Mouse (Mus musculus) forebrain, postnatal 0 days (tissue): ENCODE measurements around the gene Gm5108. TPM values are rescaled to one million over a fixed set of nuclear protein-coding genes. Genes with fewer than 3 reads are reported as not detected.

Source experiments
- ATAC-seq: fragments of 200-750 bp; cut with Nextera tagmentation; 2 replicates; pipeline ENCODE4 v1.8.0; 2017; ENCODE audit warnings: mild to moderate bottlenecking, moderate library complexity
- DNase-seq: peaks from one replicate; pipeline ENCODE4 v3.0.0-alpha.2; 2015
- H3K27ac ChIP-seq: fragments of 300-500 bp; sonication (generic); 2 replicates; pipeline ENCODE4 v1.5.1; 2014; ENCODE audit warnings: low read depth, mild to moderate bottlenecking, antibody characterized with exemption, low read length, moderate library complexity, mixed read lengths
- H3K27me3 ChIP-seq: fragments of 300-500 bp; sonication (generic); 2 replicates; pipeline ENCODE4 v1.6.1; 2014; ENCODE audit warnings: mild to moderate bottlenecking, low read length, mixed read lengths; ENCODE audit not compliant: insufficient read depth
- H3K36me3 ChIP-seq: fragments of 300-500 bp; sonication (generic); 2 replicates; pipeline ENCODE4 v1.6.1; 2014; ENCODE audit warnings: mild to moderate bottlenecking, moderate library complexity; ENCODE audit not compliant: insufficient read depth
- H3K4me1 ChIP-seq: fragments of 300-500 bp; sonication (generic); 2 replicates; pipeline ENCODE4 v1.6.1; 2014; ENCODE audit warnings: antibody characterized with exemption; ENCODE audit not compliant: insufficient read depth
- H3K4me2 ChIP-seq: fragments of 300-500 bp; sonication (generic); 2 replicates; pipeline ENCODE4 v1.6.1; 2014; ENCODE audit warnings: low read depth, mild to moderate bottlenecking, moderate library complexity
- H3K4me3 ChIP-seq: fragments of 300-500 bp; sonication (generic); 2 replicates; pipeline ENCODE4 v1.5.1; 2014; ENCODE audit warnings: low read depth, low read length, mixed read lengths
- H3K9ac ChIP-seq: fragments of 300-500 bp; sonication (generic); 2 replicates; pipeline ENCODE4 v1.6.1; 2014; ENCODE audit warnings: mild to moderate bottlenecking
- H3K9me3 ChIP-seq: fragments of 300-500 bp; sonication (generic); 2 replicates; pipeline ENCODE4 v1.6.1; 2016; ENCODE audit warnings: low read length
- CTCF ChIP-seq: sonication (generic); IDR thresholded peaks from 2 replicates; pipeline ENCODE4 v1.5.1; 2016; ENCODE audit warnings: antibody characterized with exemption, control low read depth, low read depth
- WGBS: fragments of 180-500 bp; shearing (Covaris S2); extraction: QIAGEN DNeasy Blood & Tissue Kit; methylation state at CpG from one replicate; pipeline ENCODE4 v1.1.7; 2014; 5-methylcytosine and 5-hydroxymethylcytosine counted together
- polyA plus RNA-seq: library from polyadenylated mRNA; unstranded; fragments of >200 nt; fragmentation: Nextera tagmentation; extraction: Ambion mirVana; gene quantifications from 2 replicates; pipeline ENCODE4 v1.2.1, GENCODE M21; 2015
- total RNA-seq: library from RNA; depleted of rRNA; stranded (reverse); fragments of >200 nt; gene quantifications from 2 replicates; pipeline ENCODE4 v1.2.3, GENCODE M21; 2014

Gene Gm5108
- total and polyA plus RNA-seq, 2 experiments from 2014 or later: not detected

DNA sequence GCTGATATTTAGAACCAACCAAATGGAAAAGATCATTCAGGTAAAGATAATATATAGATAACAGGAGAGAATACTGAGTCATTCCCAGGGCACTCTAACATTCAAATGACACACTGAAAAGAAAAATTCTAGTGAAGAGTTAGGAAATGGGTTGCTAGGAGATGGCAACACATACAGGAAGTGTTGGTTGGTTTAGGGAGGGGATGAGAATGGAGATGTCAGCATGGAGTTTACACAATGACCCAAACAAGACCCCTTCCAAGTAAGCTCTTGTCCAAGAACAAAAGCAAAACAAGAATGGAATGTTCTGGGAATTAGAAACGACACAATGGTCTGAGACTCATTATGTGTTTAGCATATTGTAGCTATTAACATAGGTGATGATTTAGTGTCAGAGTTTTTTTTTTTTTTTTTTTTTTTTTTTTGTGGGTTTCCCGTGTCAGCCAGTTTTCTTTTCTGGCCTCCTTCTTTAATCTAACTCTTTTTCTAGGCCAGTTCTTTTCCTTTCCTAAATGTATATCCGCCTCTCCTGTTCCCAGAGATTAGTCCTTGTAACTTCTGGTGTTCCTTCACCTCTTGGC is 40.6 kb downstream of the Gm5108 start:
- WGBS: 55% methylated on average over 3 of the region's 3 CpGs
- ATAC-seq (no peak), DNase-seq (no peak)
- H3K9me3 ChIP-seq: no peaks in the 10 kb centered on the region
- no peaks in the 10 kb centered on the region for H3K36me3 ChIP-seq
- no peaks in the 10 kb centered on the region for H3K4me1 ChIP-seq
- no peak overlapping the region for H3K9ac ChIP-seq
- H3K4me3 ChIP-seq: no peak overlapping the region
- H3K27me3 ChIP-seq: no peaks in the 10 kb centered on the region
- no peak overlapping the region for H3K4me2 ChIP-seq
- H3K27ac ChIP-seq: no peak overlapping the region
- no peak for TF ChIP-seq CTCF

DNA sequence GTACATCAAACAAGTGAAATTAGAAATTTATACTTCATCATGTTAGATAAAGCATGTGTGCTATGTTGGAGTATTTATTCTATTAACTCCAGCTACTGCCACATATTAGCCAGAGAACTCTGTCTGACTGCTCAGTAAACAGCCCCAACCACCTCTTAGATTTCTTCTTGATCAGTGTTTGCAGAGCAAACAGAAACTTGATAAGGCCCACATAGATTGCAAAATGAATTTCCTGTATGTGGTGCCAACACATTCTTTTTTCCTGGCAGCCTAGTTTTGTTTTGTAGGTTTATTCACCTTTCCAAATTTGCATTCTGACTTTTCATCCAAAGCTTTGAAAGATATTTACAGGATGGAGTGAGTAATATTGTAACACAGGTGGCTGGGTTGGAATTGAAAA is 49.0 kb downstream of the Gm5108 start:
- Histone ChIP-seq H3K4me3 (no peak overlapping the region), H3K9ac (no peak overlapping the region), H3K36me3 (no peaks in the 10 kb centered on the region), H3K27ac (no peak overlapping the region), H3K4me1 (no peaks in the 10 kb centered on the region), H3K27me3 (no peaks in the 10 kb centered on the region), H3K4me2 (no peak overlapping the region), H3K9me3 (no peaks in the 10 kb centered on the region)
- no peak for TF ChIP-seq CTCF
- no peak for ATAC-seq
- DNase-seq: no peak

DNA sequence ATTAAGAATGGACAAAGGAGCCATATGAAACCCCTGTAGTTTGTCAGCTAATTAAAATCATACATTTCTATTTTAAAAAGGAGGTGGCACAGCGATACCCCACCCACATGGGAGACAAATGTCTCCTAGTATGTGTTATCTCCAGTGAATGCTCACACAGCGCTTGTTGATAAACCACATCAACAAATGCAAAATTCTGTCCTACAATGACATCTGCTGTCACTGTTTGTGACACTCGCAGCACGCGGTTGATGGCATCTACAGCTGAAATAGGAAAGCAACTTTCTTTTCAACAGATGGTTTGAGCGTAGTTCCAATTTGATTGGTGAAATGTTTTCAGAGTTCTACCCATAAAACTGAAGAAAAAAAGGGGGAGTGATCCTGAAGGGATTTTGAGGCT is 61.1 kb downstream of the Gm5108 start:
- WGBS: 66% methylated on average over 6 of the region's 6 CpGs
- peak; percentile 26; the same call in 1 of the 2 replicates for TF ChIP-seq CTCF

DNA sequence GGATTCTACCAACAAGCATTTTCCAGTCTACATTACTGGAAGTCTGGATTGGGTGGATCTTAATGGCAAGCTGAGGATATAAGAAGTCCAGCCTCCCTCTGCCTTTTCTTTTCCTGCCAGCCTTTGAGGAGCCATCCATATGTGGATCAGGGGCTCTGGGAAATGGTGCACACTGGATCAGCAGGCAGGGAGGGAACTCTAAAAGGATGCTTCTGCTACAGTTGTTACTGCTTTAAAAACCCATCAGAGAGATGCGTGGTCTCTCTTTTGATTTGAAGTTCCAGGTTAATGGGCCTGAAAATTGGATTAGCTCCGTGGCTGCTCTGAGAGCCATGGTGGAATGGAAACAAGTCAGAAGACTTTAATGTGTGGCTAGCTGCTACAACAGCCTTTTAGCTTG is 62.4 kb downstream of the Gm5108 start:
- H3K9me3 ChIP-seq: no peaks in the 10 kb centered on the region
- H3K4me1 ChIP-seq: no peaks in the 10 kb centered on the region
- TF ChIP-seq CTCF: no peak
- H3K9ac ChIP-seq: no peak overlapping the region
- no peak overlapping the region for H3K4me3 ChIP-seq
- H3K36me3 ChIP-seq: no peaks in the 10 kb centered on the region
- no peak for DNase-seq
- H3K27me3 ChIP-seq: no peaks in the 10 kb centered on the region; the same call in 1 of the 2 replicates
- no peak overlapping the region for H3K27ac ChIP-seq
- no peak for ATAC-seq
- 14% methylated on average over 2 of the region's 2 CpGs for WGBS
- no peak overlapping the region for H3K4me2 ChIP-seq

More for the DNA sequence above, 61.1 kb downstream of the Gm5108 start:
- peak; percentile 87 for ATAC-seq
- Histone ChIP-seq H3K9me3 (no peaks in the 10 kb centered on the region), H3K4me1 (no peaks in the 10 kb centered on the region), H3K27ac (no peak overlapping the region), H3K4me2 (no peak overlapping the region), H3K4me3 (no peak overlapping the region), H3K9ac (no peak overlapping the region), H3K27me3 (no peaks in the 10 kb centered on the region; the same call in 1 of the 2 replicates), H3K36me3 (no peaks in the 10 kb centered on the region)
- peak; percentile 72 for DNase-seq

DNA sequence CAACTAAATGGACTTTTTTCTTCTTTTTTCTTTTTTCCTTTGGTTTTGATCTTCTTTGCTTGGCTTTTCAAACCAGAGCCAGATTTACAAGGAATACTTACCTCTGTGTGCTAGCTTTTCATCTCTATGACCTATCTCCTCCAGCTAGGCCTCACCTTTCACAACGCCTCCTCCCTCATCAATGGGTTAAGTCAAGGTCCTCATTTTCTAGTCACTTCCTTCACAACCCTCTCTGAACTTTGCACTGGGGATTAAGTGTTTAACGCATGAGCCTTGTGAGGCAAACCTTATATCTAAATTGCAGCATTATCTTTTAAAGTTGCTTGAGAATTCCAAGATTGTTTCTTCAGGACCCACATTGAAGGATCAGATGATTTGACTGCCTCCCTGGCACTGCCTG is 63.0 kb downstream of the Gm5108 start:
- Histone ChIP-seq H3K4me3 (no peak overlapping the region), H3K27me3 (no peaks in the 10 kb centered on the region; the same call in 1 of the 2 replicates), H3K27ac (no peak overlapping the region), H3K9me3 (no peaks in the 10 kb centered on the region), H3K4me2 (no peak overlapping the region), H3K36me3 (no peaks in the 10 kb centered on the region), H3K4me1 (no peaks in the 10 kb centered on the region), H3K9ac (no peak overlapping the region)
- ATAC-seq (no peak), DNase-seq (no peak)
- 75% methylated on average over 2 of the region's 2 CpGs for WGBS
- no peak for TF ChIP-seq CTCF

DNA sequence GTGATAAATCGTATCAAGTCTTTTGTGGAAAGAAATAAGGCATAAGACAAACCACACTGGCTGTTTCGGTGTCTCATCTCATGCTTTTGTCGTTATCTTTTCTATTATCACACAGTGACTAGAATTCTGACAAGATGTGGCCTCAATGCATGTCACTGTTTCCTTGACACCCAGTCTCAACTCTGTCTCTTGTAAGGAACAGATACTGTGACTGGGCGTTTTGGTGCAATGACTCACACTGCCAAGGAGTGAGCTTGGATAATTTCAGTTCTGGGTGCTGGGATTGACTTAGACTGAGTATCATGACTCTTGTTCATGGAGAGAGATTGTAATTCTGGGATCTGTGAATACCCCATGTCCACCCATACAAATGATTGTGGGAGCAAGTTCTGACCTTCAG is 65.6 kb downstream of the Gm5108 start:
- 83% methylated on average over 4 of the region's 4 CpGs for WGBS
- no peak for TF ChIP-seq CTCF
- ATAC-seq: no peak

DNA sequence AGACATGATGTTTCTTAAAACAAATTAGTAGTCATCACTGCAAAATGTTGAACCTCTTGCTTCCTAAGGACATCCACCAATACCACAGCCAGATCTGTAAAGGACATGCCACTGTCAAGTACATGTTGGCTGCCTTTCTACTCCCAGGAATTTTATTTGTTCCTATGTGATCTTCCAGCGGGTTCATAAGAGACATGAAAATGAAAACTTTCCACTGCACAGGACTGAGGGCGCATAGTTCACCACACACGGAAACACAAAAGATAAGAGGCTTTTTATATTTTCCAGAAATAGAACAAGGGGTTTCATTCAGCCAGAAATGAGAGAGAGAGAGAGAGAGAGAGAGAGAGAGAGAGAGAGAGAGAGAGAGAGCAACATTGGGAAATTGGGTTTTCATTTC is 70.1 kb downstream of the Gm5108 start:
- ATAC-seq: no peak
- WGBS: 64% methylated on average over 3 of the region's 3 CpGs

More for the DNA sequence above, 65.6 kb downstream of the Gm5108 start:
- Histone ChIP-seq H3K27ac (no peak overlapping the region), H3K4me1 (no peaks in the 10 kb centered on the region), H3K4me3 (no peak overlapping the region), H3K4me2 (no peak overlapping the region), H3K36me3 (no peaks in the 10 kb centered on the region), H3K9ac (no peak overlapping the region), H3K27me3 (no peaks in the 10 kb centered on the region), H3K9me3 (no peaks in the 10 kb centered on the region)
- no peak for DNase-seq

More for the DNA sequence above, 70.1 kb downstream of the Gm5108 start:
- no peaks in the 10 kb centered on the region for H3K9me3 ChIP-seq
- DNase-seq: no peak
- no peak overlapping the region for H3K9ac ChIP-seq
- H3K4me3 ChIP-seq: no peak overlapping the region
- H3K4me2 ChIP-seq: no peak overlapping the region
- 0 out of 2 replicates have a peak, but pooled peaks cover 4% of the 10 kb centered on the region for H3K4me1 ChIP-seq
- no peaks in the 10 kb centered on the region for H3K27me3 ChIP-seq
- TF ChIP-seq CTCF: no peak
- H3K36me3 ChIP-seq: no peaks in the 10 kb centered on the region
- no peak overlapping the region for H3K27ac ChIP-seq
